Mouse (Mus musculus) cerebellum, adult 2 months (tissue): ENCODE measurements around the gene Aph1c. TPM values are rescaled to one million over a fixed set of nuclear protein-coding genes. Genes with fewer than 3 reads are reported as not detected.
"Not testable (repeated sequence)": the region's sequence is repeated elsewhere in the genome, so short reads cannot be mapped to it uniquely, and the experiment has no call there.

Experiments
- DNase-seq, 2 experiments: peaks; one replicate each; pipeline ENCODE4 v3.0.0; 2021
- H3K27ac ChIP-seq: fragments of 200-500 bp; 2 replicates; pipeline ENCODE4 v1.5.1; 2012; ENCODE audit warnings: low read length, control low read depth, inconsistent platforms; ENCODE audit not compliant: insufficient read depth
- H3K27me3 ChIP-seq: fragments of 200-500 bp; 2 replicates; pipeline ENCODE4 v1.6.1; 2012; ENCODE audit warnings: inconsistent platforms, mild to moderate bottlenecking, low read length, moderate library complexity; ENCODE audit not compliant: control insufficient read depth, insufficient read depth
- H3K4me1 ChIP-seq: fragments of 200-500 bp; 2 replicates; pipeline ENCODE4 v1.6.1; 2011; ENCODE audit warnings: low read length; ENCODE audit not compliant: control insufficient read depth, insufficient read depth
- H3K4me3 ChIP-seq: fragments of 200-500 bp; replicated peaks from 2 replicates; pipeline ENCODE3; 2011; ENCODE audit warnings: mild to moderate bottlenecking, low read depth, low read length, control low read depth; ENCODE audit not compliant: insufficient read depth
- CTCF ChIP-seq: fragments of 200-500 bp; IDR thresholded peaks from 2 replicates; pipeline ENCODE4 v1.5.1; 2011; ENCODE audit warnings: low read depth, mild to moderate bottlenecking, control low read depth, low read length, moderate library complexity, borderline replicate concordance; ENCODE audit not compliant: insufficient read depth
- POLR2A ChIP-seq: fragments of 200-500 bp; IDR thresholded peaks from 2 replicates; pipeline ENCODE4 v1.6.1; 2011; ENCODE audit warnings: low read length, control low read depth, borderline replicate concordance; ENCODE audit not compliant: insufficient read depth
- WGBS: fragments of 180-500 bp; shearing (Covaris S2); methylation state at CpG from one replicate; pipeline ENCODE4 v1.1.7; 2018; 5-methylcytosine and 5-hydroxymethylcytosine counted together
- polyA plus RNA-seq: library from polyadenylated mRNA; depleted of rRNA; stranded (reverse); fragments of >200 nt; gene quantifications from 2 replicates; pipeline ENCODE4 v1.2.3, GENCODE M21; 2012

Gene Aph1c
- polyA plus RNA-seq, 1 experiment, result 3.3 TPM

GRCm38 (mm10) chr9:66820996-66821395, 13.5 kb downstream of the Aph1c start:
- no peak for TF ChIP-seq POLR2A
- H3K27me3 ChIP-seq, result no peaks in the 10 kb centered on the region
- H3K27ac ChIP-seq, result no peak overlapping the region
- WGBS, result 86% methylated on average over 5 of the region's 5 CpGs
- DNase-seq, result no peak
- no peak overlapping the region for H3K4me3 ChIP-seq
- H3K4me1 ChIP-seq, result no peaks in the 10 kb centered on the region

- Histone ChIP-seq H3K4me3 (no peak overlapping the region), H3K27ac (no peak overlapping the region), H3K4me1 (no peaks in the 10 kb centered on the region), H3K27me3 (no peaks in the 10 kb centered on the region)
- 16% methylated on average over 2 of the region's 2 CpGs for WGBS
- no peak for DNase-seq
- TF ChIP-seq CTCF (no peak), POLR2A (no peak)
These were observed 21.1 kb downstream of the Aph1c start for GRCm38 (mm10) chr9:66813392-66813791.

GRCm38 (mm10) chr9:66805951-66806350, 28.6 kb downstream of the Aph1c start:
- DNase-seq, H3K27ac ChIP-seq, H3K4me1 ChIP-seq, H3K4me3 ChIP-seq, H3K27me3 ChIP-seq: not testable (repeated sequence)
- WGBS, result 13% methylated on average over 34 of the region's 37 CpGs

- H3K27me3 ChIP-seq, result no peaks in the 10 kb centered on the region; the same call in 1 of the 2 replicates
- H3K27ac ChIP-seq, result no peak overlapping the region
- no peak for TF ChIP-seq POLR2A
- no peak for TF ChIP-seq CTCF
- no peak overlapping the region for H3K4me3 ChIP-seq
- no peak for DNase-seq
- H3K4me1 ChIP-seq, result no peaks in the 10 kb centered on the region
- 68% methylated on average over 12 of the region's 12 CpGs for WGBS
These were observed 32.6 kb downstream of the Aph1c start for GRCm38 (mm10) chr9:66801947-66802346.

GRCm38 (mm10) chr9:66796739-66797138, 37.8 kb downstream of the Aph1c start, which contains the start of gene Gm10647:
Gm10647 (plus strand) TSS chr9:66797039.
- peak within 1 kb of the TSS; percentile 88 for H3K4me3 ChIP-seq
- DNase-seq, result no peak
- no peaks in the 10 kb centered on the region for H3K27me3 ChIP-seq
- no peak within 1 kb of the TSS for H3K27ac ChIP-seq
- TF ChIP-seq CTCF, result no peak
- no peak for TF ChIP-seq POLR2A
- whole genome bisulfite sequencing, result 78% methylated on average over 5 of the region's 5 CpGs
- peaks cover 3% of the 10 kb centered on the region; the same call in 1 of the 2 replicates for H3K4me1 ChIP-seq

GRCm38 (mm10) chr9:66795464-66796324, 38.8 kb downstream of the Aph1c start, which contains the start of gene Aph1b:
Aph1b (minus strand) TSS chr9:66795490.
- TF ChIP-seq POLR2A (no peak; the same call in 1 of the 2 replicates), CTCF (no peak)
- peak; percentile 98 to 99 for DNase-seq
- WGBS, result under 1% methylated on average over 42 of the region's 42 CpGs
- Histone ChIP-seq H3K27ac (peak within 1 kb of the TSS; percentile 40), H3K4me3 (peak within 1 kb of the TSS; percentile 88), H3K4me1 (peaks cover 3% of the 10 kb centered on the region; the same call in 1 of the 2 replicates), H3K27me3 (no peaks in the 10 kb centered on the region)

GRCm38 (mm10) chr9:66794629-66795463, 39.7 kb downstream of the Aph1c start:
- H3K27ac ChIP-seq, result peak overlapping the region; percentile 16
- DNase-seq, result no peak
- no peaks in the 10 kb centered on the region for H3K27me3 ChIP-seq
- peak overlapping the region; percentile 88 for H3K4me3 ChIP-seq
- peaks cover 3% of the 10 kb centered on the region; the same call in 1 of the 2 replicates for H3K4me1 ChIP-seq
- no peak for TF ChIP-seq CTCF
- TF ChIP-seq POLR2A, result peak; percentile 62
- WGBS, result 1% methylated on average over 43 of the region's 43 CpGs

- DNase-seq, result peak in 1 of 2 experiments; percentile 54
- no peak for TF ChIP-seq POLR2A
- TF ChIP-seq CTCF, result peak; percentile 28; the same call in 1 of the 2 replicates
- peaks cover 3% of the 10 kb centered on the region; the same call in 1 of the 2 replicates for H3K4me1 ChIP-seq
- H3K27me3 ChIP-seq, result no peaks in the 10 kb centered on the region
- no peak overlapping the region for H3K27ac ChIP-seq
- H3K4me3 ChIP-seq, result no peak overlapping the region
- WGBS, result 4% methylated on average over 2 of the region's 2 CpGs
These were observed 46.7 kb downstream of the Aph1c start for GRCm38 (mm10) chr9:66787821-66788220.

- H3K4me3 ChIP-seq, H3K27me3 ChIP-seq, H3K4me1 ChIP-seq, DNase-seq, H3K27ac ChIP-seq: not testable (repeated sequence)
- 60% methylated on average over 1 of the region's 3 CpGs for WGBS
These were observed 50.0 kb downstream of the Aph1c start for GRCm38 (mm10) chr9:66784552-66784951.
